Mouse (Mus musculus) G1E (cell line): ENCODE measurements around the gene Tomm40.

Experiments used
- CTCF ChIP-seq: IDR thresholded peaks from 2 replicates; pipeline ENCODE4 v1.5.1; 2012; ENCODE audit warnings: low read depth, low read length, inconsistent platforms, mixed read lengths
- GATA1 ChIP-seq: IDR thresholded peaks from 2 replicates; pipeline ENCODE4 v1.6.1; 2012; ENCODE audit warnings: borderline replicate concordance, low read length, inconsistent platforms, mixed read lengths
- GATA2 ChIP-seq: IDR thresholded peaks from 2 replicates; pipeline ENCODE4 v1.6.1; 2012; ENCODE audit warnings: low read depth, low read length, inconsistent platforms, borderline replicate concordance
- POLR2AphosphoS5 ChIP-seq: IDR thresholded peaks from 2 replicates; pipeline ENCODE4 v1.6.1; 2012; ENCODE audit warnings: low read depth, low read length, inconsistent platforms; ENCODE audit not compliant: insufficient replicate concordance

DNA sequence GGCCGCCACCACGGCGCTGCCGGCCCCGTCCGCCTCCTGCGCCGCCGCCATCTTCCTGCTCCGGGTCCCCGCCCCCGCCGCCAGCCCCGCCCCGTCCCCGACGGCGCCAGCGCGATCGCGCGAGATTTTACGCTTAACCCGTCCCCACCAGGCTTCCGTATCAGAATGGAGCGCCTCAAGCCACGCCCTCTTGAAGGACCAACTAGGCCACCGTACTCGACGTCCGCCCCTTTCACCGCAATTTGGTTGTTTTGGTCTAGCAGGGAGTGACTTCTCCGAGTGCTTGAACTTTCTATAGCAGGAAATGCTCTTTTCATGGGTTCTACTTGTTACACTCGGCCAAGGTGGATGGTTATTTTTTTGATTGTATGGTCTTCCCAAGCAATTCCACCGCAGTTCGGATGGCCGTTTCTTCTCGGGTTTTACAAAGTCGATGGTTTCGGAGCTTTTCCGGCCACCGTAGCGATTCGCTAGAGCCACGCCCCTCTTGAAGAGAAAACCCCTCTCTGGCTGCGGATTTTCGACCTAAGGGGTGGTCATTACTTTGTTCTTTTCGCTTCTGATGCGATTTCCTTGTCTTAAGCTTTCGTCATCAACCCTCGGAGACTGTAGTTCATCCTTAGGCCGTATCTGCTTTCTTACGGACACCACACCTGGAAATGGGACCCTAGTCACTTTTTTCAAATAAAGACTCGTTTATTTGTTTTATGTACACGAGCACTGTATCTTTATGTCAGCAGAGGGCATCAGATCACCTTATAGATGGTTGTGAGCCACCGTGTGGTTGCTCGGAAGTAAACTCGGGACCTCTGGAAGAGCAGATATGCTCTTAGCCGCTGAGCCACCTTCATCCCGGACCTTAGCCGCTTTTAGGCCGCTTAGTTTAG lies 50.0 kb downstream of the Tomm40 start, which contains the start of gene Clptm1:
- TF ChIP-seq CTCF (no peak), GATA1 (no peak), GATA2 (no peak), POLR2AphosphoS5 (no peak)
